Mouse (Mus musculus) ovary, adult 10 weeks (tissue): ENCODE measurements around the gene Ipo11. TPM values are rescaled to one million over a fixed set of nuclear protein-coding genes. Genes with fewer than 3 reads are reported as not detected.

Experiments
- polyA plus RNA-seq: library from polyadenylated mRNA; stranded (reverse); fragments of 350-450 nt; fragmentation: Illumina TruSeq; extraction: RNeasy Lipid Tissue Mini Kit (QIAGEN cat#74804); gene quantifications from one replicate; pipeline ENCODE4 v1.2.3, GENCODE M21; 2014

Ipo11 gene
- 122 TPM for polyA plus RNA-seq

DNA sequence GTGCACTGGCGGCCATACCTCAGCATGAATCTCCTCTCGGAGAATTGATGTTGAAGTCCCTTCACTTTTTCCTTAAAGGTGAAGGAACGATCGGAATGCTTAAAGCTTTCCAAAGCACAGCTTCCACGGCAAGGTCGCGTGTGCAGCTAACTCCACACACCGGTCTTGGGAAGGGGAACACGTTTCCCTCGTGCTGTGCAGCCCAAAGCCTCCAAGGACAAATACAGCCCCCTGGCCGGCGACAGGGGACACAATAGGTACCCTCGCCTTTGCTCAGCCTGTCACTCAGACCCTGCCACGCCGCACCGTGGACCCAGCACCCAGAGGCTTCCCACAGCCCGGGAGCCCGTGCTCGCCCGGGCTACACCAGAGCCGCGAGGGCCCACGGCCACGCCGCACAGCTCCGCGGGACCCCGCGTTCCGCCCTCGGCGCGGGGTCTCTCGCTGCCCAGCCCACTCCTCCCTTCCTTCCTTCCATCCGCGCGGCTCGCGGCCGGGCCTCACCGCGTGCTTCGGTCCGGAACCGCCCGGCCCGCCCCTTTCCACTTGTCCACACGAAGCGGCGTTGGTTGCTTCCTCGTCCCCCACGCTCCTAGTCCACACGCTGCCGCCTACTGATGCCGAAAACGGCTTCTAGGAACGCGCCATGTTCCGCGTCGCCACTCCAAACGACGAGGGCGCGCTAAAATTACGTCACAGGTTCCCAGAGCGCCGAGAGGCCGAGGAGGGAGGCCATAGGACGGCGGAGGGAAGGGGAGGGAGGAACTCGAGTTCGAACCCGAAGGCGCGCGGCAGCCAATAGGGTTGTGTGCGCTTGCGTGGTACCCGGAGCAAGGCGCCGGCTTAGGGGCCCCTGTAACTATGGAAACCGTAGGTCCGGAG is at the start of gene Ipo11:
Gene Ipo11, minus strand, starts transcription at position 703 of the 882 bp plus-strand sequence.

DNA sequence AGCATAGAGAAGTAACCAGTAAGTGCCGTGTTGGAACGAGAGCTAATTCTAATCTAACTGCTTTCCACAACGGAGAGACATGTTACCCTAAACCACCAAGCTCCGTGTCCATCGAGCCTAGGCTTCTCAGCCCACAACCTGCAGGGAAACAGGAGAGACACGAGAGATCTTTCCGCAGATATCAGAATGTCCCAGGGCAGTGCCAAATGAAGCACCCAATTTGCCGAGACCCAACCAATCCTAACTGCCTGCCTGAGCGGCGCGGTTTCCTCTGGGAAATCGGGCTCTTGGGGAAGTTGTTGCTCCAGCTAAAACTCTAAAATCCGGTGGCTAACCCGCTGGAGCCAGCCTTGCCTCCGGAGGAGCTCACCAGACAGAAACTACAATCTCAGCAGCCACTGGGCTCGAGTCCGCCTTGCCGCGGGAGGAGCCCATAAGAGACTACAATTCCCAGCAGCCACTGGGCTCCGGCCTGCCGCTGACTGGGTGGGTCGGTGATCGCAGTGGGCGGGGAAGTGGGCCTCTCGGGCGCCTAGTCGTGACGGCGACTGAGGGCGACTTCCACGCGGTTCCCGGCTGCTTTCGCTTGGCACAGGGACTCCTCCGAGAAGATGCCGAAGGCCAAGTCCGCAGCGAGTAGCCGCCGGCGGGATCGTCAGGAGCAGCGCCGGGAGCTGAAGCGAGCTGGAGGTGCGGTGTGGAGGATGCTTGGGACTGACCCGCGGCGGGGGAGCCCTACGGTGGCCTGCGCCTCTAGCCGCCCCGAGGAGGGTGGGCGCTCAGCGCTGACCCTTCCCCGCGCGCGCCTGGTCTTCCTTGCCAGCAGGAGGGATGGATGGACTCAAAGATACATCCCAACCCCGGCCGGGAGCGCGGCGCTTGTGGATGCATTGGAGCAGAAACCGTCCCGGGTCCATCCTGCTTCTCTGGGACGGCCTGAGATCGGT is 10.1 kb upstream of the Ipo11 start, which contains the start of gene Dimt1:
Gene Dimt1, plus strand, starts transcription at position 534 of the 947 bp plus-strand sequence.

Other genes with a start within 250 kb of the Ipo11 start
- 23.8 TPM for gene Dimt1, start 10.2 kb upstream of the Ipo11 start, polyA plus RNA-seq
- 90.3 TPM for gene Kif2a, start 85.2 kb upstream of the Ipo11 start, polyA plus RNA-seq